Mouse (Mus musculus) embryonic facial prominence, embryonic 15.5 days (tissue): ENCODE results near the gene Tmem230. TPM values are rescaled to one million over a fixed set of nuclear protein-coding genes. Genes with fewer than 3 reads are reported as not detected.
"Not testable (repeated sequence)": the region's sequence is repeated elsewhere in the genome, so short reads cannot be mapped to it uniquely, and the experiment has no call there.

Experiments
- ATAC-seq: fragments of 200-750 bp; cut with Nextera tagmentation; 2 replicates; pipeline ENCODE4 v1.8.0; 2017; ENCODE audit warnings: low read depth, moderate TSS enrichment; ENCODE audit not compliant: insufficient number of reproducible peaks, low FRiP score, low TSS enrichment
- H3K27ac ChIP-seq: fragments of 300-500 bp; sonication (generic); replicated peaks from 2 replicates; pipeline ENCODE4 v1.5.1; 2015; ENCODE audit warnings: mild to moderate bottlenecking, inconsistent platforms
- H3K27me3 ChIP-seq: fragments of 300-500 bp; sonication (generic); 2 replicates; pipeline ENCODE4 v1.6.1; 2015; ENCODE audit warnings: inconsistent platforms
- H3K36me3 ChIP-seq: fragments of 300-500 bp; sonication (generic); 2 replicates; pipeline ENCODE4 v1.6.1; 2015; ENCODE audit warnings: mild to moderate bottlenecking, inconsistent platforms
- H3K4me1 ChIP-seq: fragments of 300-500 bp; sonication (generic); 2 replicates; pipeline ENCODE4 v1.6.1; 2015; ENCODE audit warnings: inconsistent platforms
- H3K4me2 ChIP-seq: fragments of 300-500 bp; sonication (generic); replicated peaks from 2 replicates; pipeline ENCODE4 v1.6.1; 2015; ENCODE audit warnings: mild to moderate bottlenecking, inconsistent platforms
- H3K4me3 ChIP-seq: fragments of 300-500 bp; sonication (generic); replicated peaks from 2 replicates; pipeline ENCODE4 v1.5.1; 2015; ENCODE audit warnings: mild to moderate bottlenecking, inconsistent platforms
- H3K9ac ChIP-seq: fragments of 300-500 bp; sonication (generic); 2 replicates; pipeline ENCODE4 v1.6.1; 2015; ENCODE audit warnings: inconsistent platforms
- H3K9me3 ChIP-seq: fragments of 300-500 bp; sonication (generic); replicated peaks from 2 replicates; pipeline ENCODE4 v1.6.1; 2016; ENCODE audit warnings: inconsistent platforms
- WGBS: fragments of 180-500 bp; shearing (Covaris S2); methylation state at CpG from one replicate; pipeline ENCODE4 v1.1.7; 2015; 5-methylcytosine and 5-hydroxymethylcytosine counted together
- polyA plus RNA-seq: library from polyadenylated mRNA; unstranded; fragments of >200 nt; fragmentation: Nextera tagmentation; extraction: Ambion mirVana; gene quantifications from 2 replicates; pipeline ENCODE4 v1.2.1, GENCODE M21; 2015

The Tmem230 gene
- polyA plus RNA-seq, result 52.8 and 53.8 TPM in 2 replicates

DNA sequence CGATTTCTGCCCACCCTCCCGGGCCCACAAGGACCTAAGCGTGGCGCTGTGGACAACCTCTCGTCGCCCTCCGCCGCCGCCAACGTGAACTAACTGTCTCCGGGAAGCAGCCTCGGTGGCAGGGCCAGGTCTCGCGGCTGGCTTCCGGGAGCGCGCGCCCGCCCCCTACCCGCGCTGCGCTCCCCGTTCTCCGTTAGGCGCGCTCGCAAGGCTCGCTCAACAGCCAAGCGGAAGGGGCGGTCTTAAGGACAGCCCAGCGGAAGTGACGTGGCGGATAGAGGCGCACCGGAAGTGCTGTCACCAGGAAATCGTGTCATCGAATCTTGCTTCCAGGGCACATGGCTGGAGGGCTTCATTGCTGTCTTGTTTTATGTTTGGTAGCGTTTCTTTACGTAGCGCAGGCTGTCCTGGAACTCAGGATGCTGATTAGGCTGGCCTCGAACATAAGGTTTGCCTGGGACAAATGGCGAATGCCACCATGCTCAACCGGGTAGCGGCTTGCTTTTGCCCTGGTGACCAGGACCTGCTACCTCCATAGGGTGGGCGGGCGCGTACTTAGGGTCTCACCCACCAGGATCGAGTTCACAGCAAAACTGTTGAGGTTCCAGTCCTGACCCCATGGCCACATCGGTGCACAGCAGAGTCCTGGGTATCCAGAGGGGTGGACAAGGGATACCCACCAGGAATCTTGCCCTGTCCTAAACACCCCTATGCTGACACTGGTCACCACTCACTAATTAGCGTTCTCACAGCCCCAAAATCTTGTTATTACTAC lies at the start of gene Tmem230:
Gene Tmem230 (minus strand): TSS at position 269 of the 775 bp plus-strand sequence.
- Histone ChIP-seq H3K4me3 (peak within 1 kb of the TSS; percentile 70), H3K9ac (peak within 1 kb of the TSS; percentile 68), H3K4me1 (peaks cover 19% of the 10 kb centered on the region), H3K36me3 (peaks cover 38% of the 10 kb centered on the region), H3K9me3 (no peaks in the 10 kb centered on the region), H3K27me3 (no peaks in the 10 kb centered on the region), H3K4me2 (peak within 1 kb of the TSS; percentile 91), H3K27ac (peak within 1 kb of the TSS; percentile 86)
- WGBS, result 5% methylated on average over 50 of the region's 50 CpGs
- ATAC-seq, result peak; percentile 93

- Histone ChIP-seq H3K4me2 (no peak overlapping the region), H3K4me1 (no peaks in the 10 kb centered on the region; the same call in 1 of the 2 replicates), H3K9ac (no peak overlapping the region), H3K4me3 (no peak overlapping the region), H3K27me3 (no peaks in the 10 kb centered on the region), H3K9me3 (no peaks in the 10 kb centered on the region), H3K36me3 (peaks cover 43% of the 10 kb centered on the region), H3K27ac (no peak overlapping the region)
- WGBS, result 87% methylated on average over 10 of the region's 10 CpGs
- ATAC-seq, result no peak
Observed at GRCm38 (mm10) chr2:132293694-132294450, 46.3 kb upstream of the Tmem230 start.

DNA sequence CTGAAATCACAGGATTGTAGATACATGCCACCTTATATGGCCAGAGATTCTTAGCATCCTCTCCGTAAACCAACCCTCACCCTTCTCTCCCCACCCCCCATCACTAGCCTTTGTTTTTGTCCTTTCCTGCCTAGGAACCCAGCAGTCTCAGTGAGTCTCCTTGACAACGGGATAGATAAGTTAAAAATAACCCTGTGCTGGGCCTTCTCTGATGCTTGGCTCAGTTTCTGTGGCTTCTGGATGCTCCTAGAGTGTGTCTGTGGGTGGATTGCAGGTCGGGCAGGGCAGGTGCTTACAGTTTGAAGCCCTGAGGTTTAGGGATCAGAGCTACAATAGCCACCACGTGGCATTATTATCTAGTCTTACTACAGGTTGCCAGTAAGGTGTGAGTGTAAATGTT lies 44.5 kb upstream of the Tmem230 start:
- H3K36me3 ChIP-seq, result peaks cover 29% of the 10 kb centered on the region
- no peak overlapping the region for H3K9ac ChIP-seq
- H3K4me2 ChIP-seq, result no peak overlapping the region
- no peak overlapping the region for H3K4me3 ChIP-seq
- H3K4me1 ChIP-seq, result no peaks in the 10 kb centered on the region; the same call in 1 of the 2 replicates
- H3K9me3 ChIP-seq, result no peaks in the 10 kb centered on the region
- ATAC-seq, result no peak
- WGBS, result 55% methylated on average over 4 of the region's 4 CpGs
- no peaks in the 10 kb centered on the region for H3K27me3 ChIP-seq
- no peak overlapping the region for H3K27ac ChIP-seq

- H3K9me3 ChIP-seq, result no peaks in the 10 kb centered on the region
- no peak for ATAC-seq
- no peaks in the 10 kb centered on the region for H3K27me3 ChIP-seq
- 62% methylated on average over 3 of the region's 3 CpGs for WGBS
- 0 out of 2 replicates have a peak overlapping the region, but pooled peaks have one; percentile 28 for H3K27ac ChIP-seq
- peaks cover 25% of the 10 kb centered on the region for H3K36me3 ChIP-seq
- H3K4me1 ChIP-seq, result no peaks in the 10 kb centered on the region; the same call in 1 of the 2 replicates
- H3K9ac ChIP-seq, result no peak overlapping the region
- H3K4me2 ChIP-seq, result no peak overlapping the region
- no peak overlapping the region for H3K4me3 ChIP-seq
Observed at GRCm38 (mm10) chr2:132291265-132291664, 43.7 kb upstream of the Tmem230 start.

DNA sequence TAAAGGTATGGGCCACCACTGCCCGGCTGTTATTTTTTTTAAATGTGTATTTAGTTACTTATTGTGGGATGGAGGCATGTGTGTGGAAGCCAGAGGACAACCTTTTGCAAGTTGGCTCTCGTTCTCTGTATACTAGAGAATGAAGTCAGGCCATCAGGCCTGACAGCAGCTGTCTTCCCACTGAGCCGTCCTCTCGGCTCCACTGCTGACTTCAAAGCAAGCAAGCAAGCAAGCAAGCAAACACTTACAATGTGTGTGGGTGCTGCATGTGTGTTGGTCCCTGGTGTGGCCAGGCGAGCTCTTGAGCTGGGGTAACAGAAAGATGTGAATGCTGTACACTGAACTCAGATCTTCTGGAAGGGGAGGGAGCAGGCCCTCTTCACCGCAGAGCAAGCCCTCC lies 43.2 kb upstream of the Tmem230 start:
- Histone ChIP-seq H3K4me3 (no peak overlapping the region), H3K27me3 (no peaks in the 10 kb centered on the region), H3K4me1 (no peaks in the 10 kb centered on the region; the same call in 1 of the 2 replicates), H3K27ac (0 out of 2 replicates have a peak overlapping the region, but pooled peaks have one; percentile 28), H3K36me3 (peaks cover 21% of the 10 kb centered on the region), H3K4me2 (no peak overlapping the region), H3K9ac (no peak overlapping the region), H3K9me3 (no peaks in the 10 kb centered on the region)
- no peak for ATAC-seq
- WGBS, result 58% methylated on average over 6 of the region's 6 CpGs

DNA sequence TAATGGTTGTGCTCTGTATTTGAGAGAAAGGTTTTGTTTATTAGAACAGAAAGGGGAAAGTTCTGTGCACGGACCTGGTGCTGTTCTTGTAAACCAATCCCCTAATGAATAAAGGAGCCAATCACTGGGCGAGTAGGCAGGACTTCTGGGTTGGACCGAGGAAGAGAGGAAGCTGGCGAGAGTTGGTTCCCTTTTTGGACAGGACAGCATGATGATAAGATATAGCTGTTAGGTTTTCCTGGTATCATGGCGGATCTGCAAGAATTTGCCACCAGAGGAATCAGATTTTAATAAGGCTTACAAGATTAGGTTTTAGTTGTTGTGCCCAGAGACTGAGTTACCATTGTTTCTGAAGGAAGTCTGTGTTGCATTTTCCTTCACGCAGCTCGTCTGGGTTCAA lies 41.6 kb upstream of the Tmem230 start:
- not testable (repeated sequence) for H3K4me3 ChIP-seq, H3K9ac ChIP-seq, H3K4me2 ChIP-seq, H3K27me3 ChIP-seq, ATAC-seq, H3K4me1 ChIP-seq, H3K36me3 ChIP-seq, H3K27ac ChIP-seq, H3K9me3 ChIP-seq
- WGBS, result 70% methylated on average over 5 of the region's 7 CpGs

DNA sequence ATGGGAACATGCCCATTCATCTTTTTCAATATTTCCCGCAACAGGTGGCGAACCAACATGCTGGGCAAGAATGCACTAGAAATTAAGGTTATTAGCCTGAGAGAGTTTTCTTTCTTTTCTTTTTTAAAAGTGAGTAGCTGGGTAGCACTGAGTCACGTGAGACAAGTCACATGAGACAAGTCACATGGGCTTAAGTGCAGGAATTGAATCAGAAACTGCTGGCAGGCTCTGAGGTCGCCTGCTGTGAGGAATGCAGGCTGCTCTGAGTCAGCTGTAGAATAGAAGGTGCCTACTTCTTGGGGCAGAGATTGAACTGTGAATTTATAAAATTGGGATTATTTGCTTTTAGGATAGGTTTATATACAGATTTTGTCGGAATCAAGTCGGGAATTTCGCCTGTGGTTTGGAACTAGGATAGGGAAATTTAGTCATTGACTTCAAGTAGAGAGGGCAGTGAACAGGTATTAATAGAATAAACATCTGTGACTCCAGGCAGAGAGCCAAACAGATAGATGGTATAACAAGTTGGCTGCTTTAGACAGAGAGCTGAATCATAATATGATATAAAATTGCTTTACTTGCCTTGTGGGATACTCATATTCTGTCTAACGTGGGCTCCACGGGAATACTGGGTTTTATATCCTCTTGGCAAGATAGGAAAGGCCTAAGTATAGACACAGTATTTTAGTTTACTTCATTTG lies 38.9 kb upstream of the Tmem230 start:
- no peaks in the 10 kb centered on the region for H3K27me3 ChIP-seq
- no peaks in the 10 kb centered on the region for H3K36me3 ChIP-seq
- H3K9me3 ChIP-seq, result no peaks in the 10 kb centered on the region
- H3K27ac ChIP-seq, result no peak overlapping the region
- 81% methylated on average over 9 of the region's 9 CpGs for WGBS
- ATAC-seq, result no peak
- no peak overlapping the region for H3K4me2 ChIP-seq
- H3K4me1 ChIP-seq, result peaks cover 27% of the 10 kb centered on the region
- no peak overlapping the region for H3K9ac ChIP-seq
- no peak overlapping the region for H3K4me3 ChIP-seq

DNA sequence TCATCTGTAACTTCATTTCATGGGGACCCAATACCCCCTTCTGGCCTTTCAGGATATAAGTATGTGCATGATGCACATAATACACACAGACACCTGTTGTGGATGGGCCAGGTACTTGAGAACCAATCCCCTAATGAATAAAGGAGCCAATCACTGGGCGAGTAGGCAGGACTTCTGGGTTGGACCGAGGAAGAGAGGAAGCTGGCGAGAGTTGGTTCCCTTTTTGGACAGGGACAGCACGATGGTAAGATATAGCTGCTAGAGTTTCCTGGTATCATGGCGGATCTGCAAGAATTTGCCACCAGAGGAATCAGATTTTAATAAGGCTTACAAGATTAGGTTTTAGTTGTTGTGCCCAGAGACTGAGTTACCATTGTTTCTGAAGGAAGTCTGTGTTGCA lies 38.1 kb upstream of the Tmem230 start:
- H3K27me3 ChIP-seq, H3K36me3 ChIP-seq, H3K4me3 ChIP-seq, H3K4me2 ChIP-seq, H3K9me3 ChIP-seq, ATAC-seq, H3K9ac ChIP-seq, H3K27ac ChIP-seq: not testable (repeated sequence)
- 85% methylated on average over 5 of the region's 5 CpGs for WGBS
- peaks cover 29% of the 10 kb centered on the region for H3K4me1 ChIP-seq

- peak overlapping the region; percentile 68; the same call in 1 of the 2 replicates for H3K27ac ChIP-seq
Observed at GRCm38 (mm10) chr2:132284492-132285139, 37.0 kb upstream of the Tmem230 start.

GRCm38 (mm10) chr2:132283236-132284070 lies 35.8 kb upstream of the Tmem230 start:
- Histone ChIP-seq H3K4me1 (peaks cover 29% of the 10 kb centered on the region), H3K36me3 (0 out of 2 replicates have a peak, but pooled peaks cover 7% of the 10 kb centered on the region), H3K27ac (peak overlapping the region; percentile 68; the same call in 1 of the 2 replicates), H3K27me3 (no peaks in the 10 kb centered on the region), H3K4me3 (no peak overlapping the region), H3K9ac (no peak overlapping the region), H3K4me2 (no peak overlapping the region), H3K9me3 (no peaks in the 10 kb centered on the region)
- no peak for ATAC-seq
- 53% methylated on average over 15 of the region's 15 CpGs for whole genome bisulfite sequencing

More at GRCm38 (mm10) chr2:132284492-132285139, 37.0 kb upstream of the Tmem230 start:
- no peak overlapping the region for H3K4me3 ChIP-seq
- no peak overlapping the region for H3K9ac ChIP-seq
- H3K27me3 ChIP-seq, result no peaks in the 10 kb centered on the region
- peak; percentile 71; the same call in 1 of the 2 replicates for ATAC-seq
- WGBS, result 71% methylated on average over 12 of the region's 12 CpGs
- no peaks in the 10 kb centered on the region for H3K9me3 ChIP-seq
- H3K4me1 ChIP-seq, result peaks cover 29% of the 10 kb centered on the region
- no peak overlapping the region for H3K4me2 ChIP-seq
- H3K36me3 ChIP-seq, result 0 out of 2 replicates have a peak, but pooled peaks cover 7% of the 10 kb centered on the region
